In the genomic region with DNA sequence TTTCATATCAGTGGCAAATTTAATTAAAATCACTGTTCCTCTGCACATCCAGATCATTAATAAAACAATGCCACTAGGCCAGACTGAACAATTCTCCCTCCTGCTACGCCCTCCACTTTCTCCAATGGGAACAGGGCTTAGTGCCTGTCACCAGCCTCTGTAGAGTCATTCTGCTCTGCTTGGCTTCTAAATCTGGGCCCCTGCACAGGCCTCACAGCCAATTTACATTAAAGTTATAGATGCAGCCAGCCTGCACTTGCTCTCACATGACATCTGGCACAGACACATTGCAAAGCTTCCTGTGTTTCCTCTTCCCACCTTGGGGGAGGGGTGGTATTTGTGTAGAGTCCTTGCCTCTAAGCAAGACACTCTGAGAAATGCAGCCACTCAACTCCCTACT, we compare ENCODE assay signal across 12 mouse cellular contexts. TPM values are rescaled to one million over a fixed set of nuclear protein-coding genes. Genes with fewer than 3 reads are reported as not detected.
DNase-seq lines count a peak whose midpoint lies in the region; ATAC-seq lines count a peak whose summit lies in the region.
"Had no signal": no experiment of that assay in that cellular context is flagged by ENCODE, and none has a peak within 500 bp of the region (broad histone marks: within the 10 kb centered on the region; RNA-seq: fewer than 3 reads in every experiment).

No protein-coding gene starts in this region.

- no peaks in the 10 kb centered on the region for H3K36me3 ChIP-seq in hindbrain, embryonic 10.5 days
- H3K36me3 ChIP-seq in hindbrain, embryonic 14.5 days (replicated peaks; ENCODE audit: control insufficient read depth, insufficient read depth) = no peaks in the 10 kb centered on the region
- no peaks in the 10 kb centered on the region for H3K36me3 ChIP-seq in embryonic facial prominence, embryonic 11.5 days (replicated peaks; ENCODE audit: control insufficient read depth, insufficient read depth, low read depth, low read length)
- H3K36me3 ChIP-seq: neural tube, embryonic 15.5 days had no signal

- no peak overlapping the region for H3K4me3 ChIP-seq in hindbrain, embryonic 10.5 days
- no peak overlapping the region for H3K4me3 ChIP-seq in hindbrain, embryonic 14.5 days (replicated peaks; ENCODE audit: low read length)
- no peak overlapping the region for H3K4me3 ChIP-seq in embryonic facial prominence, embryonic 11.5 days (ENCODE audit: low read depth, low read length)
- H3K4me3 ChIP-seq: neural tube, embryonic 15.5 days had no signal

- no peaks in the 10 kb centered on the region for H3K27me3 ChIP-seq in hindbrain, embryonic 10.5 days (ENCODE audit: insufficient read depth, poor library complexity, severe bottlenecking)
- H3K27me3 ChIP-seq in hindbrain, embryonic 14.5 days (ENCODE audit: control insufficient read depth, insufficient read depth, low read length) = no peaks in the 10 kb centered on the region
- H3K27me3 ChIP-seq in embryonic facial prominence, embryonic 11.5 days (ENCODE audit: control insufficient read depth, insufficient read depth, low read length) = no peaks in the 10 kb centered on the region
- H3K27me3 ChIP-seq: neural tube, embryonic 15.5 days had no signal

- no peak for DNase-seq in hindbrain, embryonic 10.5 days (ENCODE audit: low spot score)
- DNase-seq in hindbrain, embryonic 14.5 days (ENCODE audit: low spot score) = no peak
- DNase-seq in right cerebral cortex, postnatal 10 days (ENCODE audit: low spot score in 2 of 2) = peak; percentile 24 to 46
- no peak for DNase-seq in right cerebral cortex, postnatal 36 days (ENCODE audit: low spot score in 2 of 2)
- DNase-seq in embryonic facial prominence, embryonic 11.5 days (ENCODE audit: low spot score) = peak; percentile 28
- peak; percentile 84 for DNase-seq in retina, embryonic 14.5 days (ENCODE audit: low spot score)
- DNase-seq in ovary, postnatal 10 days (ENCODE audit: low spot score) = no peak
- DNase-seq: cerebellum, adult 18-20 months had no signal

- peak overlapping the region; percentile 5 for H3K27ac ChIP-seq in hindbrain, embryonic 10.5 days
- no peak overlapping the region for H3K27ac ChIP-seq in hindbrain, embryonic 14.5 days
- H3K27ac ChIP-seq in embryonic facial prominence, embryonic 11.5 days (replicated peaks; ENCODE audit: low read depth, low read length) = no peak overlapping the region
- H3K27ac ChIP-seq: kidney, postnatal 0 days; neural tube, embryonic 15.5 days had no signal

- no peak overlapping the region for H3K9ac ChIP-seq in hindbrain, embryonic 14.5 days
- H3K9ac ChIP-seq in embryonic facial prominence, embryonic 11.5 days (replicated peaks; ENCODE audit: low read length) = no peak overlapping the region
- H3K9ac ChIP-seq: neural tube, embryonic 15.5 days had no signal

- H3K4me1 ChIP-seq in hindbrain, embryonic 10.5 days (replicated peaks) = peaks cover 26% of the 10 kb centered on the region
- H3K4me1 ChIP-seq in hindbrain, embryonic 14.5 days (replicated peaks; ENCODE audit: control insufficient read depth, insufficient read depth, low read length) = peaks cover 7% of the 10 kb centered on the region
- no peaks in the 10 kb centered on the region for H3K4me1 ChIP-seq in embryonic facial prominence, embryonic 11.5 days (ENCODE audit: control insufficient read depth, insufficient read depth, low read length)

- 83% methylated on average over 1 of the region's 1 CpGs for WGBS in hindbrain, embryonic 10.5 days
- 60% methylated on average over 1 of the region's 1 CpGs for WGBS in hindbrain, embryonic 14.5 days
- 74% methylated on average over 1 of the region's 1 CpGs for WGBS in embryonic facial prominence, embryonic 11.5 days

- ATAC-seq in hindbrain, embryonic 14.5 days (ENCODE audit: low FRiP score) = no peak
- no peak for ATAC-seq in embryonic facial prominence, embryonic 11.5 days (replicated peaks; ENCODE audit: insufficient number of reproducible peaks, low FRiP score, low TSS enrichment, low read depth)
- ATAC-seq: Patski had no signal

- no peaks in the 10 kb centered on the region for H3K9me3 ChIP-seq in hindbrain, embryonic 10.5 days
- no peaks in the 10 kb centered on the region for H3K9me3 ChIP-seq in hindbrain, embryonic 14.5 days (ENCODE audit: control insufficient read depth, low read length)
- no peaks in the 10 kb centered on the region for H3K9me3 ChIP-seq in embryonic facial prominence, embryonic 11.5 days (replicated peaks; ENCODE audit: control insufficient read depth, low read length)
- H3K9me3 ChIP-seq: neural tube, embryonic 15.5 days had no signal

- H3K4me2 ChIP-seq in hindbrain, embryonic 14.5 days (replicated peaks) = no peak overlapping the region
- H3K4me2 ChIP-seq in embryonic facial prominence, embryonic 11.5 days (ENCODE audit: low read depth, low read length) = no peak overlapping the region
- H3K4me2 ChIP-seq: liver, embryonic 11.5 days; neural tube, embryonic 15.5 days had no signal

RNA-seq across cellular contexts. Expression of gene Slc8a3, which starts 12.0 kb away (rescaled TPM):
- polyA plus RNA-seq in hindbrain, embryonic 10.5 days (2016; fragmentation: Nextera tagmentation; extraction: Ambion mirVana) = 1.3 and 2.3 TPM in 2 replicates
- 12.1 and 13.9 TPM in 2 replicates for polyA plus RNA-seq in hindbrain, embryonic 14.5 days (2014; fragmentation: Nextera tagmentation; extraction: Ambion mirVana)
- 0.58 and 0.79 TPM in 2 replicates for polyA plus RNA-seq in embryonic facial prominence, embryonic 11.5 days (2014; fragmentation: Nextera tagmentation; extraction: Ambion mirVana)

RNA-seq across cellular contexts. Expression of gene Gm4787, which starts 58.2 kb away (rescaled TPM):
- polyA plus RNA-seq in hindbrain, embryonic 10.5 days (2016; fragmentation: Nextera tagmentation; extraction: Ambion mirVana) = 0.20 and 0.21 TPM in 2 replicates
- polyA plus RNA-seq in hindbrain, embryonic 14.5 days (2014; fragmentation: Nextera tagmentation; extraction: Ambion mirVana) = 0.37 and 0.58 TPM in 2 replicates
- polyA plus RNA-seq in embryonic facial prominence, embryonic 11.5 days (2014; fragmentation: Nextera tagmentation; extraction: Ambion mirVana) = 0.24 and 0.26 TPM in 2 replicates

Comparison
In these comparisons a context has a peak if more than half of its experiments do, and no peak if none do; other contexts are left out.
1. DNase-seq: peak in right cerebral cortex, postnatal 10 days (2 of 2), embryonic facial prominence, embryonic 11.5 days (single experiment) and retina, embryonic 14.5 days (single experiment); none in hindbrain, embryonic 10.5 days (single experiment), hindbrain, embryonic 14.5 days (single experiment), right cerebral cortex, postnatal 36 days (0 of 2) and ovary, postnatal 10 days (single experiment).